Mouse (Mus musculus) E14TG2a.4 (cell line): Measurements from ENCODE around the gene Lmnb2.

Source experiments
- CTCF ChIP-seq: conservative IDR thresholded peaks from 2 replicates; pipeline ENCODE4 v1.5.1; 2014; ENCODE audit warnings: low read length
- NANOG ChIP-seq: IDR thresholded peaks from 2 replicates; pipeline ENCODE4 v1.6.1; 2014; ENCODE audit warnings: borderline replicate concordance, low read length, mixed read lengths
- POU5F1 ChIP-seq: IDR thresholded peaks from 2 replicates; pipeline ENCODE4 v1.6.1; 2014; ENCODE audit warnings: low read length, borderline replicate concordance

GRCm38 (mm10) chr10:80944231-80944630 lies 26.2 kb upstream of the Lmnb2 start:
- no peak for TF ChIP-seq CTCF
- TF ChIP-seq POU5F1, result no peak
- no peak for TF ChIP-seq NANOG
